Mouse (Mus musculus) intestine, embryonic 16.5 days (tissue): Measurements from ENCODE around the gene Xpnpep2. TPM values are rescaled to one million over a fixed set of nuclear protein-coding genes. Genes with fewer than 3 reads are reported as not detected.

ENCODE experiments used
- ATAC-seq: fragments of 200-750 bp; cut with Nextera tagmentation; 2 replicates; pipeline ENCODE4 v1.8.0; 2017; ENCODE audit warnings: moderate TSS enrichment, moderate library complexity
- H3K27ac ChIP-seq: fragments of 300-500 bp; sonication (generic); 2 replicates; pipeline ENCODE4 v1.5.1; 2014; ENCODE audit warnings: mild to moderate bottlenecking, low read length
- H3K27me3 ChIP-seq: fragments of 300-500 bp; sonication (generic); replicated peaks from 2 replicates; pipeline ENCODE4 v1.6.1; 2014; ENCODE audit warnings: low read length, control low read depth, mixed read lengths; ENCODE audit not compliant: control insufficient read depth, insufficient read depth
- H3K36me3 ChIP-seq: fragments of 300-500 bp; sonication (generic); 2 replicates; pipeline ENCODE4 v1.6.1; 2014; ENCODE audit warnings: low read length, control low read depth; ENCODE audit not compliant: control insufficient read depth, insufficient read depth
- H3K4me1 ChIP-seq: fragments of 300-500 bp; sonication (generic); 2 replicates; pipeline ENCODE4 v1.6.1; 2014; ENCODE audit warnings: low read length, control low read depth, mixed read lengths; ENCODE audit not compliant: control insufficient read depth, insufficient read depth
- H3K4me2 ChIP-seq: fragments of 300-500 bp; sonication (generic); 2 replicates; pipeline ENCODE4 v1.6.1; 2014; ENCODE audit warnings: low read depth, low read length, control low read depth
- H3K4me3 ChIP-seq: fragments of 300-500 bp; sonication (generic); 2 replicates; pipeline ENCODE4 v1.5.1; 2014; ENCODE audit warnings: mild to moderate bottlenecking, low read length
- H3K9ac ChIP-seq: fragments of 300-500 bp; sonication (generic); 2 replicates; pipeline ENCODE4 v1.6.1; 2014; ENCODE audit warnings: low read depth, low read length
- H3K9me3 ChIP-seq: fragments of 300-500 bp; sonication (generic); 2 replicates; pipeline ENCODE4 v1.6.1; 2016; ENCODE audit warnings: low read length, control low read depth; ENCODE audit not compliant: control insufficient read depth
- WGBS: fragments of 180-500 bp; shearing (Covaris S2); extraction: QIAGEN DNeasy Blood & Tissue Kit; methylation state at CpG from one replicate; pipeline ENCODE4 v1.1.7; 2014; 5-methylcytosine and 5-hydroxymethylcytosine counted together
- polyA plus RNA-seq: library from polyadenylated mRNA; unstranded; fragments of >200 nt; fragmentation: Nextera tagmentation; extraction: Ambion mirVana; gene quantifications from 2 replicates; pipeline ENCODE4 v1.2.1, GENCODE M21; 2015

The Xpnpep2 gene
- polyA plus RNA-seq, 1 experiment from 2014 or later, result 5.9 TPM

DNA sequence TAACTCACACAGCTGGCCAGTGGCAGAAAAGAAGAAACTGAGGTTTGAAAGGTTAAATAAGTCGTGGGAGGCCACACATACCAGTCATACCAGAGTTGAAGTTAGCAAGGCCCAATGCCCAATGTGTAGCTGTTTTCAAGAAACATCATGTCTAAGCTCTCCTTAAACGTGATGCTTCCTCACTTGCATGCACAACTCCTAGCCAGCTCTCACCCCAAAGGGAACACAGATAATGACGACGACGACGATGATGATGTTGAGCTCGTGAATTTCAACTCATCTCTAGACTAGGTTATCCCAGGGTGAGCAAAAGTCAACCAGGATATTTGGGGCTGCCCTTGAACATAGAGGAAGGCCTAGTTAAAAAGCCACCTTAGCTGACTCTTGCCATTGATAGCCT lies 43.6 kb downstream of the Xpnpep2 start:
- Histone ChIP-seq H3K36me3 (no peaks in the 10 kb centered on the region), H3K4me1 (no peaks in the 10 kb centered on the region), H3K27me3 (no peaks in the 10 kb centered on the region), H3K4me2 (no peak overlapping the region), H3K27ac (no peak overlapping the region), H3K4me3 (no peak overlapping the region), H3K9me3 (no peaks in the 10 kb centered on the region), H3K9ac (no peak overlapping the region)
- WGBS, result 69% methylated on average over 7 of the region's 7 CpGs
- no peak for ATAC-seq

DNA sequence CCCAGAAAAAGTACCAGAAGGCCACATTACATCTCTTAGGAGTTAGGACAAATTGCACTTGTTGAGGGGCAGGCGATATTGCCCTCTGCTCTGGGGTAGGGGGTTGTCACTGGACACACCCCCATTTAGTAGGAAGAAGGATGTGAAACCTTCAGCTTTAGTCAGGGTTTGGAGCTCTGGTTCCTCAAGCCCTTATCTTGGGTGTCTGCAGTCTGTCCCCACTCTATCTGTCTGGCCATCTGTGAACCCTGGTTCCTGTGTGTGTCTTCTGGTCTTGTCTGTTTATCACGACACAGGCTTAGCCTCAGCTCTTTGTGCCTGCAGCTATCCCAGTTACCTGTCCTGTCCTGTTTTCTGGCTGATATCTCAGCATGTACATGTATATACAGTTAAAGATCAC lies 44.9 kb downstream of the Xpnpep2 start:
- Histone ChIP-seq H3K4me1 (no peaks in the 10 kb centered on the region), H3K4me3 (no peak overlapping the region), H3K27me3 (no peaks in the 10 kb centered on the region), H3K36me3 (no peaks in the 10 kb centered on the region), H3K9ac (no peak overlapping the region), H3K4me2 (no peak overlapping the region), H3K27ac (no peak overlapping the region), H3K9me3 (no peaks in the 10 kb centered on the region)
- WGBS, result 77% methylated on average over 2 of the region's 2 CpGs
- 0 out of 2 replicates have a peak, but pooled peaks have one; percentile 13 for ATAC-seq

DNA sequence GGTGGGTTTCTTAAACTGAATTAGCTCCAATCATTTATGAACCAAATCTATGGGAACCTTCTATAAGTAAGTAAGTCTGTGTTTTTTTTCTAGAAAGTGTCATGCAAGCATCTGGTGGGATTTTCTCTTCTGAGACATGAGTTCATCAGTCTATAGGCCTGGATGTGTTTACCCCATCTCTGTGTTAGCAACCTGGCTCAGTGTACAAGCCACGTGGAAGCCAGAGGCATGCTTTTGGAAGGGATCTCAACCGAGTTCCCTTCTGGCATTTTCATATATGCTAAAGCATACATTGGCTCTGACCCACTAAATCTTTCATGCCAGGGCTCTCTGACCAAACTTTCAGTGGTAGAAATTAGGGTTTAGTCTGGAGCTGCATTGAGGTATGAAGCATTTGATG lies 45.4 kb downstream of the Xpnpep2 start:
- ATAC-seq, result no peak
- Histone ChIP-seq H3K9me3 (no peaks in the 10 kb centered on the region), H3K36me3 (no peaks in the 10 kb centered on the region), H3K27ac (no peak overlapping the region), H3K9ac (no peak overlapping the region), H3K4me1 (no peaks in the 10 kb centered on the region), H3K4me3 (no peak overlapping the region), H3K27me3 (no peaks in the 10 kb centered on the region), H3K4me2 (no peak overlapping the region)
- 55% methylated on average over 2 of the region's 2 CpGs for WGBS

DNA sequence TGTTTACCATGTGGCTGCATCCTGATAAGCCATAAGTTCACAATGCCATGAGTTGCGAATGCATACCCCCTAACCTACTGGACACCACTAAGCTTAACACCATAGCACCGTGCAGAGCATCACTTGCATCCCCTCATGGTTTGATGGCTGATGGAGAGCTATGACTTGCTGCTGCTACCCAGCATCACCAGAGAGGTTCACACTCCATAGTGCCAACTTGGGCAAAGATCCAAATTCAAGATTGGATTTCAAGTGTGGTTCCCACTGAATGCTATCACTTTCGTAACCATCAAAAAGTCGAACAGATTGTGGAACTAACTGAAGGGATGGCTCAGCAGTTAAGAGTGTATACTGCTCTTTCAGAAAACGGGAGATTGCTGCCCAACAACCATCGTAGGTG lies 47.0 kb downstream of the Xpnpep2 start:
- no peaks in the 10 kb centered on the region for H3K4me1 ChIP-seq
- no peaks in the 10 kb centered on the region for H3K9me3 ChIP-seq
- no peaks in the 10 kb centered on the region for H3K36me3 ChIP-seq
- no peak overlapping the region for H3K9ac ChIP-seq
- WGBS, result 89% methylated on average over 6 of the region's 6 CpGs
- no peak for ATAC-seq
- H3K27ac ChIP-seq, result no peak overlapping the region
- H3K4me3 ChIP-seq, result no peak overlapping the region
- H3K27me3 ChIP-seq, result no peaks in the 10 kb centered on the region
- no peak overlapping the region for H3K4me2 ChIP-seq

DNA sequence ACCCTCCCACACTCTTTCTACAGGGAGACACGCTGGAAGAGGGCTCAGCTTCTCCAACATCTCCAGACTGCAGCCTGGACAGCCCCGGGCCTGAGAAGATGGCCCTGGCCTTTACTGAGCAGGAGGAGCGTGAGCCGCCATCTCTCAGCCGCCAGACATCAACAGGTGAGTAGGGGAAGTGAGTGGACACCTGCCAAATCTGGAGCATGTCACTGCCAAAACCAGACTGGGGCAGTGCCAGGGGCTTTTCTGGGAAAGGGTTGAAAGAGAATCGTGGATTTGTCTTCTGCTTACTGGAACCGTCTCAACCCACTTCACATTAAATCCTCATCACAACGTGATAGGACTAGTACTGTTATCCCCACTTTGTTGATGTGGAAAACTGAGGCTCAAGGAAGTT lies 48.9 kb downstream of the Xpnpep2 start:
- H3K9ac ChIP-seq, result no peak overlapping the region
- ATAC-seq, result no peak
- H3K4me2 ChIP-seq, result no peak overlapping the region
- no peaks in the 10 kb centered on the region for H3K4me1 ChIP-seq
- H3K27ac ChIP-seq, result no peak overlapping the region
- H3K36me3 ChIP-seq, result no peaks in the 10 kb centered on the region
- 83% methylated on average over 8 of the region's 8 CpGs for WGBS
- no peaks in the 10 kb centered on the region for H3K9me3 ChIP-seq
- no peaks in the 10 kb centered on the region for H3K27me3 ChIP-seq
- no peak overlapping the region for H3K4me3 ChIP-seq

DNA sequence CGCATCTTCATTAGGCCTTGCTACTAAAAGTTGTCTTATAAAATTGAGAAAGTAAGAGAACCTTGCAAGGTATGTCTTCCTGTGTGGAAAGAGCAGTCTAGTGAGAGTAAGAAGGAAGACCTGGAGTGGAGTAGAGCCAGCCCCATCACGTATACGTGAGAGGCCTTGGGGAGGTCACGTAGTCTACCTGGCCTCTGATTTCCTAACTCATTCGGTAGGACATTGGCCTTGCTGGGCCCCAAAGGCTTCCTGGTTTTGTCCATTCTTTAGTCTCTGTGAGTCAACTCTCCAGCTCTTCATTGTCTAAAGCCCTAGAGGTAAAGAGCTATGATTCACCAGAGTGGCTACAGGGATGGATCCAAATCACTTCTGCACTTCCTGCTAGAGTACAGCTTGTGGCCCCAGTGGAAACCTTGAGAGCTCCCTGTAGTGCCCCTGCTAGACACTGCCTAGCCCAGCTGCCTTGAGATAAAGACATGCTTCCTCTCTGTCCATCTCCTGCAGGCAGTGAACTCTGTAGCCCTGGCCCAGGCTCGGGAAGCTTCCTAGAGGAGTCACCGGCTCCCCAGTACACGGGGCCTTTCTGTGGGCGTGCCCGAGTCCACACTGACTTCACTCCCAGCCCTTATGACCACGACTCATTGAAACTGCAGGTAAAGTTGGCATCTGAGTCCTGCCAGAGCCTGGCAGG lies 49.8 kb downstream of the Xpnpep2 start:
- Histone ChIP-seq H3K4me2 (no peak overlapping the region), H3K27me3 (no peaks in the 10 kb centered on the region), H3K4me3 (no peak overlapping the region), H3K9me3 (no peaks in the 10 kb centered on the region), H3K9ac (no peak overlapping the region), H3K4me1 (no peaks in the 10 kb centered on the region), H3K27ac (0 out of 2 replicates have a peak overlapping the region, but pooled peaks have one; percentile 15), H3K36me3 (no peaks in the 10 kb centered on the region)
- peak; percentile 86 for ATAC-seq
- WGBS, result 76% methylated on average over 11 of the region's 11 CpGs

DNA sequence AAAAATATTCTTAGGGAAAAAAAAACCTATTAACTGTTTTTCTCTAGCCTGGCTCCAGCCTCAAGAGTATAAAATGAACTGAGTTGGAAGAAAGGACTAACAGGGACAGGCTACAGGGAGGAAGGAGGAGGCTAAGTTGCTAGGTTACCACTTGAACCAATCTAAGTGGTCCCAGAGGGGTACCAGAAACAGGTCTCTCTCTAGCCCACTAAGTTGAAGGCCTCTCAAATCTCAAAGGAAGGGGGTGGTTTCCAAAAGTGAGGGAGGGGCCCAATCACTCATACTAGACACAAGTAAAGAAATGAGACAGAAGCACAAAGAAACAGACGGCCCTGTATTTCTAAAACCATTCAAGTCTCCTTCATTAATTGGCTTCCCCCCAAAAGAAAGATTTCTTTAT lies 61.4 kb downstream of the Xpnpep2 start:
- H3K4me3 ChIP-seq, result no peak overlapping the region
- no peak overlapping the region for H3K27ac ChIP-seq
- no peaks in the 10 kb centered on the region for H3K9me3 ChIP-seq
- no peaks in the 10 kb centered on the region for H3K36me3 ChIP-seq
- WGBS, result 63% methylated on average over 1 of the region's 1 CpGs
- no peak overlapping the region for H3K9ac ChIP-seq
- no peaks in the 10 kb centered on the region for H3K27me3 ChIP-seq
- H3K4me2 ChIP-seq, result no peak overlapping the region
- ATAC-seq, result no peak
- H3K4me1 ChIP-seq, result no peaks in the 10 kb centered on the region

DNA sequence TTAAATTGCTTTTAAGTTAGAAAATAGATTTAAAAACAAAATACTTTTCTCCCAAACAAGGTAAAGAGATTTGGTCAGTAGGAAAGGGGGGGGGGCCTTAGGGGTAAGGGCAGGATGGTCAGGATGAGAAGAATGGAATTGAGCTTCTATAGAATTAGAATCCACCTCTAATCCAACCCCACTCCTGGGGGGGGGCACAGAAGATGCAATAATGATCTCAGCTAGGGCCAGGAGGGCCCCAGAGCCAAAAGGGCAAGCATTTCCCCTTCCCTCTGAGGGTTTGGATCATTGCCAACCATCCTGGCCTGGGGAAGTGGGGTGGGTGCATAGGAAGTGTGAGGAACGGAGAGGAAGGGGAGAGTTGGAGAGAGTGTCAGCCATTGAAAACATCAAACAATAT lies 61.8 kb downstream of the Xpnpep2 start:
- WGBS, result 52% methylated on average over 1 of the region's 1 CpGs

DNA sequence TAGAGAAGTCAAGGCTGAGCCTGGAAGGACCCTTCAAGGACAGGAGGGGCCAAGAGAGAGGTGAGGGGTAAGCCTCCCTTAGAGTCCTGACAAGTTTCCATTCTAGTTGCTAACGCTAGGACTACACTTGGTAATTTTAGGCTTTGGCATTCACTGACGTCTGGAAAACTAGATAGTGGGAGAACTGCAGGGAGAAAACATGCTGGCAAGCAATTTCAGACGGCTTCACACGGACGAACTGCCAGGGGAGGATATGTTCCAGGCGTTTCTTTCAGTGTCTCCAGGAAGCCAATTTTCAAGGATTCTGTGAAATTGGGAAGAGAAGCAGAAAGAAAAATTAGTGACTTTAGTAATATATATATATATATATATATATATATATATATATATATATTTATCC lies 73.3 kb downstream of the Xpnpep2 start:
- no peaks in the 10 kb centered on the region for H3K4me1 ChIP-seq
- no peaks in the 10 kb centered on the region for H3K9me3 ChIP-seq
- 83% methylated on average over 6 of the region's 6 CpGs for WGBS
- no peak for ATAC-seq
- H3K27ac ChIP-seq, result no peak overlapping the region
- H3K36me3 ChIP-seq, result 0 out of 2 replicates have a peak, but pooled peaks cover 3% of the 10 kb centered on the region
- H3K9ac ChIP-seq, result no peak overlapping the region
- H3K4me3 ChIP-seq, result no peak overlapping the region
- H3K4me2 ChIP-seq, result no peak overlapping the region
- H3K27me3 ChIP-seq, result no peaks in the 10 kb centered on the region

More for the DNA sequence above, 61.8 kb downstream of the Xpnpep2 start:
- Histone ChIP-seq H3K4me3 (no peak overlapping the region), H3K4me1 (no peaks in the 10 kb centered on the region), H3K36me3 (no peaks in the 10 kb centered on the region), H3K4me2 (no peak overlapping the region), H3K27me3 (no peaks in the 10 kb centered on the region), H3K27ac (no peak overlapping the region), H3K9ac (no peak overlapping the region), H3K9me3 (no peaks in the 10 kb centered on the region)
- no peak for ATAC-seq

DNA sequence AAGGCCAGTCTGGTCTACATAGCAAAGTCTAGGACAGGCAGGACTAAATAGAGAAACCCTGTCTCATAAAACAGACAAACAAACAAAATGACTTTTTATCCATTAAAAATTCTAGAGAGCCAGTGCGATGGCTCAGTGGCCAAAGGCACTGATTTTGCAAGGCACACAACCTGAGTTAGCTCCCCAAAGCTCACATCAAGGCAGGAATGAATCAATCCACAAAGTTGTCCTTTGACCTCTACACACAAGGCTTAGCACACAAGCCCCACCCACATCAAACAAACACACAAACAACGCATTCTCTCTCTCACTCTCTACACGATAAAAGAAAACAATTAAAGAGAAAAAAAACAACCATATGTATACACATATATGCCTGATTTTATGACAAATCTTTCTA lies 76.2 kb downstream of the Xpnpep2 start:
- WGBS, result 70% methylated on average over 3 of the region's 3 CpGs

More for the DNA sequence above, 76.2 kb downstream of the Xpnpep2 start:
- no peak overlapping the region for H3K9ac ChIP-seq
- H3K4me2 ChIP-seq, result no peak overlapping the region
- H3K27ac ChIP-seq, result no peak overlapping the region
- H3K4me1 ChIP-seq, result no peaks in the 10 kb centered on the region
- H3K4me3 ChIP-seq, result no peak overlapping the region
- H3K36me3 ChIP-seq, result 0 out of 2 replicates have a peak, but pooled peaks cover 3% of the 10 kb centered on the region
- no peak for ATAC-seq
- no peaks in the 10 kb centered on the region for H3K9me3 ChIP-seq
- no peaks in the 10 kb centered on the region for H3K27me3 ChIP-seq
